Mouse (Mus musculus): ENCODE measurements around the gene Vkorc1.

DNA sequence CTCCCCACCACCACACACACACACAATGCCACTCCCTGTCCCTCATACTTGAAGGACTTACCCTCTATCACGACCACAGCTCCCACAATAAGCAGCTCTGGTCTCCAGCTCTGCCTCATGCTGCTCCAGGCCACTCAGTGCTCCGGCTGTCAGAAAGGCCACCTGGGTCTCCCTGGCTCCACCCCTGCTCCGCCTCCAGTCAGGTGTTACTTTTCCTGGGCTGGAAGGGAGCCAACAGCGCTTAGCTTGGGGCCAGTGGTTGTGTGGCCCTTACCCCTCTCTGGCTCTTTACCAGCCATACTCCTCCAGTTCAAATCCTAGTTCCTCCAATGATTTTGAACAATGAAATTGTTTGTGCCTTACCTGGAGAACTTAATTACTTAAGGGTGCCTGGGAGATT, 4.6 kb downstream of the Vkorc1 start, which contains the start of gene Prss53:
- TF ChIP-seq CTCF (IDR thresholded peaks at IDR 0.05; ENCODE audit: borderline replicate concordance, control insufficient read depth, extremely low read depth, insufficient read depth, low read length, poor library complexity) (no peak), POLR2A (IDR thresholded peaks at IDR 0.05; ENCODE audit: control insufficient read depth, extremely low read depth, insufficient read depth, low read length, poor library complexity) (no peak)
